Mouse (Mus musculus): Measurements from ENCODE around the gene Cdh22.

Gene Cdh22

DNA sequence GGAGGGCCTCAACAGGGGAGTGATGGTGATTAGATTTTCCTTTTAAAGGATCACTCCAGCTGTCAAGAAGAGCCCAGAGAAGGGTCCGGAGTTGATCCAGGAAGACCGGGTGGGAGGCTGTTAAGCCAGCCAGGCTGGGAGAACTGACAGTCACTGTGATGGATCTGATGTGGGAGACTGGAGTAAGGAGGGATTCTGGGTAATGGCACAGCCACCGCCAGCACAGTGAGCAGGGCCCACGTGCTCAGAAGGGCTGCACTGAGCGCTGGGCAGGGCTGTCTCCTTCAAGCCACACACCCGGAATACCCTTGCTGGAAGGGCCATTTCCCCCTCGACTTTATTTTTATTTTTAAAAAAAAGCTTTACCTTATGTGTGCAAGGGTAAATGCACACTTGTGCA, 29.7 kb downstream of the Cdh22 start:
- DNase-seq = no peak

DNA sequence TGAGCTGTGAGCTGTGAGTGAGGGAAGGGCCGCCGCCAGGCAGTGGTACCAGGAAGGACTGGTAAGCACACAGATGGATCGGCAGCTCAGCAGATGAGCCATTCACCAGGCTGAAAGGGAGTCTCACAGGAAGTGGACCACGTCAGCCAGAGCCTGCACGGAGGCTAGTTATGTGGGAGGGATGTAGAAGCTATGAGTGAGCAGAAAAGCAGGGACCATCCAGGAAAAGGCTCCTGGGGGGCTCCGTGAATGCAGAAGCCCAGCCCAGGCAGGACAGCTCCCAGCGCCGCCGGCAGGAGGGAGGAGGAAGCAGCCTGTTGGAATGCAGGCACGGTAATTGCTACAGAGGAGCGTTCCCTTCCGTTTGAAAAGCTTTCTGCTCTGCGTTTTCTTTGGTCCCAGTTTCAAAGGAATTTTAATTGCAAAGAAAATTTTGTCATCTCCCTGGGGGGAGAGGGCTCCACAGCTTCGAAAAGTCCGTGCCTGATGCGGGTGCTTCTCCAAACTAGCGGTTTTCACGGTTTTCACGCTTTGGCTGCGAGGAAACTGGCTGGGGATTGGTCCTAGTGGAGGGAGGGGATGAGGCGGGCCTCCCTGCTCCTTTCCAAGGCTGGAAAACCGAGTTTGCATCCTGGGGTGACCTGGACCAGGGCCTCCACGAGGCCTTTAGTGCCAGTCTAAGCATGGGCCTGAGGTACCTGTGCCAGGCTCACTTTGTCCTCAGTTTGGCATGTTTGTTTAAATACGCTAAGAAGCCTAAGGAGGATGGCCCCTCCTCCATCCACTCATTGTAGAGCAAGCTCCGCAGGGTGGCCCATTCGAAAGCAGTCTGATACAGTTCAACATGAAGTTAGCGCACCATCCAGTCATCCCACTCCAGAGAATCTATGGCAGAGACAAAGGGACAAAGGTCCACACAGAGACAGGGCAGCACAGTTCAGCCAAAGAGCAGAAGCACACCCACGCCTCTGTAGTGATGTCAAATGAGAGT, 32.6 kb downstream of the Cdh22 start:
- no peak for DNase-seq

DNA sequence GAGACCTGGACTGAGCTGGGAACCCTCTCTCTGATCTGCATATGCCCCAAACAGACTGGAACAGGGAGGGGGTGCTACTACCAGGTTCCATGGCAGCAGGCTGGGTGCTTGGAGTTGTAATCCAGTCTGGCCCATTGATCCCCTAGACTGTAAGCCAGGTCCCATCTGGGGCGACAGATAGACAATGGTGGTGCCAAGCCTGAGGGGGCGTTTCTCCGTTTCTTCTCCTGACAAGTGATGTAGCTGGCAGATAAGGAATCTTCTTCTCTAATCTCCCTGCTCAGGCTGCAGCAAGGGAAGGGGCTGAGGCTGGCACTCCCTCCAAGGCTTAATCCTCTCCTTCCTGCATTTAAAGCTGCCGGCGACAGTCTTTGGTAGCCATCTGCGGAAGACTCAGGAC, 37.1 kb downstream of the Cdh22 start:
- no peak for DNase-seq

DNA sequence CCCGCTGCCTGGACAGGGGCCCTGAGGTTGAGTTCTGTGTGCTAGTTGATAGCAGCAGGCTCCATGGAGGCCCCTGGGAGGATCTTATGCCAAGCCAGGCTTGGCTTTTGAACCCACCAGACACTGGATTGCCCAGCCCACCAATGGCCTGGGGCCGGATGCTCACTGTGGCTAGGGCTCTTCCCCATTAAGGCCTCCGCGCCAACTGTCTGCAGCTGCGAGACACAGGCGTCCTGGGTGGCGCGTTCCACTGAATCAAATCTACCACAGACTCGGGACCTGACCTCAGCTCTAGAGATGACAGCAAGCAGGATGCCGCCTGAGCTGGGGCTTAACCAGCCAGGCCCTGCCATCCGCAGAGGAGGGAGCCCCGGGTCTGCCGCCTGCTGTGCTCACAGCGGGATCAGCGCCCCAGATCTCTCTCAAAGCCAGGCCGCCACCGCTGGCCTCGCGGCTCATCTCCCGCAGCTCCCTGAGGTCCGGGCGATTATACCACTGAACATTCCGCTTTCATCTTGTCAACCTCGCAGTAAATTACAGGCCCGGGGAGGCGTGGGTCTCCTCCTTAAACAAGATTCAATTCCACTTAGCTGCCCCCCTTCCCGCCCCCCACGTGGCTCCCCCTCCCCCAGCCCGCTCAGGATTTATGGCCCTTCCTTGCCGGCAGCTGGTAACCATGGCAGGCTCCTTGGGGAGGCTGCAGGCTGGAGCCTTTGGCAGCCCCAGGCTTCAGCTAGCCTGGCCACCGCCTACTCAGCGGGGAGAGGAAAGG, 39.1 kb downstream of the Cdh22 start:
- no peak for DNase-seq

DNA sequence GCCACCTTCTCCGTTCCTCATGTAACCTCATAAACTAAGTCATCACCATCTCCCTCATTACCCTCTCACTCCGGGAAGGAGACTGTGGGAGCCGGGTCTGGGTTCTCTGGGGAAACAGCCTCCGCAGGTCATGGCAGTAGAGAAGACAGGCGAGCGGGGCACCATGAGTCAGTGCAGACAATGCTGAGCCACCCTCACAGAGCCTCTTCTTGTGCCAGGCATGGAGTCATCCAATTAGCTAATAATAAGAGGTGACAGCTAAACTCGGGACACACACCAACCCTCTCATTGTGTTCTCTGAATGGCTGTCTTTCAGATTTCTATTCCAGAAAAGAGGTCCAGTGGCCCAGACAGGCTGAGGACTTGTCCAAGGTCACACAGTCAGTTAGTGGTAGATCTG, 43.2 kb downstream of the Cdh22 start:
- no peak for DNase-seq

DNA sequence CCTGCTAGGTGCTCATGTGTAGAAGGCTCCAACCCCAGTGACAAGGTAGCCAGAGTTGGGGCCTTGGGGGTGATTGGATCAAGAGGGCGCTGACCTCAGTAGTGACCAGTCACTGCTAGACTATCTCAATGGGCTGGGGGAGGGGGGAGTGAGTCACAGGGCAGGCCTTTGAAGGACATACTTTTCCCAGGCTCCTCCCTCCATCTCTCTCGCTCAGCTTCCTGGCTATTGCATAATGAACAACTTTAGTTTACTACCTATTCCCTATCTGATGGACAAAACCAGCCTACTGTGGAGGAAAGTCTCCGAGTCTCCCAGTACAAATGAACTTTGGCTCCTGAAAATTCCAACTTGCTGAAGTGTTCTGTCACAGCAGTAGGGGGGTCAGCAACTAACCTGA, 45.1 kb downstream of the Cdh22 start:
- DNase-seq = peak; percentile 67

- DNase-seq = no peak
Observed at GRCm38 (mm10) chr2:165187648-165188380, 46.8 kb downstream of the Cdh22 start.

GRCm38 (mm10) chr2:165184015-165184633, 50.5 kb downstream of the Cdh22 start:
- peak; percentile 67 for DNase-seq

DNA sequence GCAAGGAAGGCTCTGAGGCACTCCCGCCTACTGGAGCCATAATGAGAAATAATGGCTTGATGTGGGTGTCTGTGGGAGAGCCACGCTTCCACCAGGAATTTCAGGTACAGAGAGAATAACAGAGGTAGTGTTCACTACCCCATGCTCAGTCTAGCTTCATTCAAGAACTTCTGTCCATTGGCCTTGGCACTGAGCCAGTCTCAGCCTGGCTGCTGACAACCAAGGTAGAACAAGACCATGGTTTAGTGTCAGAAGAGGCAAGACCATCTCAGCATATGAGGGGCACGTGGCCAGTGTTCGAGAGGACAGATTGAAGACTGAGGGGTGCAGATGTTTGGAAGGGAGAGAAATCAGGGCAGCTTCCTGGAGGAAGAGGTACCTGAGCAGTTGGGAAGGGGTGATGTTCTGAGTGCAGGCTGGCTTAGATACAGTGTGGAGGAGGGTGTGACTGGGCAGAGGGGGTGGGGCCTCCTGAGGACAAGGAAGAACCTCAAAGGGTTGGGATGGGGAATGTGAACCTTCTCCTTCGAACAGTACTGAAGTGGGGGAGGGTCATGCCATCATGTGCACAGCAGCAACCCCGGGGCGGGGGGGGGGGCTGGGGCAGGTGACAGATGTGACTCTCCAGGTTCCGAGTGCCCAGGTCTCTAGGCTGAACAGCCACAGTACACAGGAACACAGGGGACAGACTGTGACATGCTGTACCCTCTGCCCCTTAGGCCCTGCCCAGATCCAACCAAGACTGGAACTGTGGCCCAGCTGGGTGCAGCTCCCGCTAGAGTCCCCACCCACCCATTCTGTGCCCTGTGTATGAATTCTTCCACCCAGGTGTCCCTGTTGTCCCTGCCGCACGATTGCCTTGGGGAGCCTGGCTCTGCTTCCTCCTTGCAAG, 52.3 kb downstream of the Cdh22 start:
- no peak for DNase-seq

GRCm38 (mm10) chr2:165179231-165179630, 55.4 kb downstream of the Cdh22 start:
- DNase-seq = no peak

DNA sequence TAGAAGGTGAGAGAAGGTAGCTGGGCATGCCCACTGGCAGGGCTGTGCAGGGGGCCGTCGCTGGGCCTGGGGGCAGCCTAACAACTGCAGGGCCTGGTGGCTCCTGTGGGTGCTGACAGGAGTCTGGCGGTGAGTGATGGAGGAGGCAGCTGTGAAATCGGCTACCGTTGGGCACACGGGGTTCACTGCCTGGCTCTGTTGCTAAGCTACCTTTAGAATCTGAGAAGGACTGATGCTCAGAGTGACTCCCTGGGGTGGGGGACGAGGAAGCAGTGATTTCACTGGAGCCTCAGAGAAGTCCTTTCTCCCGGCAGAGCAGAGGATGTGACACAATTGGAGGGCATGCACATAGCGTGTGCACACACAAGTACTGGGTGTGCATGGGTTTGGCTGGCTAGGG, 57.7 kb downstream of the Cdh22 start:
- DNase-seq = no peak

GRCm38 (mm10) chr2:165166664-165167435, 67.8 kb downstream of the Cdh22 start:
- DNase-seq = no peak

- DNase-seq = no peak
Observed at GRCm38 (mm10) chr2:165162221-165162620, 72.4 kb downstream of the Cdh22 start.

DNA sequence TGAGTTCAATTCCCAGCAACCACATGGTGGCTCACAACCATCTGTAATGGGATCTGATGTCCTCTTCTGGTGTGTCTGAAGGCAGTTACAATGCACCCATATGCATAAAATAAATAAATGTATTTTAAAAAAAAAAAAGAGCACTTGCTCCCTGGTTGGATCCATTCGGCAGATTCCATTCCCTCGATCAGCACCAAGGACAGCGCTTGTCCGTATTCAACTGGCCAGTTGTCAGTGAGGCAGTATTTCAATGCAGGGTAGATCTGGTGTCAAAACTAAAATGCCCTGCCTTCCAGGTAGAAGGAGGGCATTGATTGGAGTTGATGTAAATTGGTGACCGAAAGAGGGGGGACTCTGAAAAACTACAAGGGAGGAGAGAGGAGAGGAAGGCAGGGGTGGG, 74.2 kb downstream of the Cdh22 start:
- DNase-seq = no peak

- peak; percentile 19 for DNase-seq
Observed at GRCm38 (mm10) chr2:165159055-165159688, 75.5 kb downstream of the Cdh22 start.

GRCm38 (mm10) chr2:165158317-165158716, 76.3 kb downstream of the Cdh22 start:
- no peak for DNase-seq

- no peak for DNase-seq
Observed at GRCm38 (mm10) chr2:165157900-165158299, 76.8 kb downstream of the Cdh22 start.

- DNase-seq = no peak
Observed at GRCm38 (mm10) chr2:165153006-165153405, 81.6 kb downstream of the Cdh22 start.

DNA sequence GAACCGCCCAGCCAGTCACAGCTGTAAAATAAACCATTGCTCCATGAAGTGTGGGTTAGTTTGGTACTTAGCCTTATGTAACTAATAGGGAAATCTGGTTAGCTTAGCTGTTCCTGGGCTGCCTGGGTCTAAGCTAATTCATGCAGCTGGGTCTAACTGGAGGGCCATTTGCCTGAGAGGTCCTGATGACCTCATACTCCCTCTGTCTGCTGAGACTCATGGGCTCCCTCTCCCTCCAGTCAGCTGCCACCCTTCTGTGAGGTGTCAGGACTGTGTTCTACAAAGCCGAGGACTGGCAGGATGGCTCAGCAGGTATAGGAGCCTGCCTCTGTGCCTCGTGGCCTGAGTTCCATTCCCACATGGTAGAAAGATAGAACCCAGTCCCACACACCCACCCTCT, 84.9 kb downstream of the Cdh22 start:
- DNase-seq = no peak

DNA sequence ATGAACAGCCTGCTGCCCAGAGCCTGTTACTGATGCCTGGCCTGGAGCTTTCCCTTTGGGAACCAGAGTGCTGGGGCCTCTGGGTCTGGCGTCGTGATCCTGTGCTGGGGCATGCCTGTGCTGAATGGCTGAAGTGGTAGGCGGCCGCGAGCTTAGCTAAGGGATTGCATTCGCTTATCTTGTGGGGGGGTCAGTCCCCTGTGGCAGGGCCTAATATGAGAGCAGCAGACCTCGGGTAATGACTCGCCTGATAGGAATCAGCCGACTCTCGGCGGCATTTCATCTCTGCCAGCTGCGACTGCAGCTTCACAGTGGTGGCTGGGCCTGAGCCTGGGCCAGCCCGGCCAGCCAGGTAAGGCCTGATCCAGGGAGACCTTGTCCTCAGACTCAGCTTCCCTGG, 88.8 kb downstream of the Cdh22 start:
- DNase-seq = no peak
